In genomic region chr9:66067542-66067941, GRCm38 (mm10) we compare ENCODE assay signal across 10 mouse cellular contexts. TPM values are rescaled to one million over a fixed set of nuclear protein-coding genes. Genes with fewer than 3 reads are reported as not detected.
DNase-seq lines count a peak whose midpoint lies in the region; ATAC-seq and TF ChIP-seq lines count a peak whose summit lies in the region.
"Had no signal": no experiment of that assay in that cellular context is flagged by ENCODE, and none has a peak within 500 bp of the region (broad histone marks: within the 10 kb centered on the region; RNA-seq: fewer than 3 reads in every experiment).

No protein-coding gene starts in this region.

- no peak overlapping the region for H3K4me2 ChIP-seq in hindbrain, embryonic 14.5 days (replicated peaks)
- H3K4me2 ChIP-seq in hindbrain, embryonic 13.5 days = no peak overlapping the region
- H3K4me2 ChIP-seq: embryonic facial prominence, embryonic 12.5 days had no signal

- H3K9ac ChIP-seq in hindbrain, embryonic 14.5 days = no peak overlapping the region
- no peak overlapping the region for H3K9ac ChIP-seq in hindbrain, embryonic 13.5 days
- H3K9ac ChIP-seq: embryonic facial prominence, embryonic 12.5 days had no signal

- peaks cover 31% of the 10 kb centered on the region for H3K27me3 ChIP-seq in hindbrain, embryonic 14.5 days (ENCODE audit: control insufficient read depth, insufficient read depth, low read length)
- H3K27me3 ChIP-seq in hindbrain, embryonic 13.5 days = peaks cover 55% of the 10 kb centered on the region
- H3K27me3 ChIP-seq in thymus, adult 2 months (ENCODE audit: control insufficient read depth, insufficient read depth, low read length) = peaks cover 18% of the 10 kb centered on the region

- 0 out of 2 replicates have a peak, but pooled peaks have one; percentile 9 for TF ChIP-seq POLR2A in cortical plate, adult 2 months (IDR thresholded peaks at IDR 0.05; ENCODE audit: extremely low read depth, insufficient read depth, low read length)
- TF ChIP-seq POLR2A in thymus, adult 2 months (IDR thresholded peaks at IDR 0.05; ENCODE audit: control insufficient read depth, extremely low read depth, insufficient read depth, low read length, poor library complexity) = no peak

- peaks cover 46% of the 10 kb centered on the region for H3K36me3 ChIP-seq in hindbrain, embryonic 14.5 days (replicated peaks; ENCODE audit: control insufficient read depth, insufficient read depth)
- peaks cover 49% of the 10 kb centered on the region for H3K36me3 ChIP-seq in hindbrain, embryonic 13.5 days
- peaks cover 23% of the 10 kb centered on the region for H3K36me3 ChIP-seq in thymus, adult 2 months (ENCODE audit: control insufficient read depth, insufficient read depth, low read length)

- DNase-seq in hindbrain, embryonic 14.5 days (ENCODE audit: low spot score) = peak; percentile 38
- peak; percentile 48 for DNase-seq in ES-CJ7 (ENCODE audit: low read depth, low spot score)
- DNase-seq in heart, postnatal 4 days = peak; percentile 67
- peak; percentile 72 for DNase-seq in lung, postnatal 10 days
- no peak for DNase-seq in ovary, postnatal 14 days (ENCODE audit: low spot score)
- no peak for DNase-seq in thymus, adult 2 months

- TF ChIP-seq CTCF in cortical plate, adult 2 months (IDR thresholded peaks at IDR 0.05; ENCODE audit: extremely low read depth, insufficient read depth, low read length) = peak; percentile 46
- TF ChIP-seq CTCF in thymus, adult 2 months (IDR thresholded peaks at IDR 0.05; ENCODE audit: borderline replicate concordance, control insufficient read depth, extremely low read depth, insufficient read depth, low read length, poor library complexity) = no peak

- 21% methylated on average over 5 of the region's 5 CpGs for WGBS in hindbrain, embryonic 14.5 days
- 26% methylated on average over 5 of the region's 5 CpGs for WGBS in hindbrain, embryonic 13.5 days
- 95% methylated on average over 5 of the region's 5 CpGs for WGBS in thymus, adult 2 months

- no peak overlapping the region for H3K4me3 ChIP-seq in hindbrain, embryonic 14.5 days (replicated peaks; ENCODE audit: low read length)
- H3K4me3 ChIP-seq in hindbrain, embryonic 13.5 days = no peak overlapping the region
- H3K4me3 ChIP-seq in cortical plate, adult 2 months (ENCODE audit: insufficient read depth, low read length) = no peak overlapping the region
- H3K4me3 ChIP-seq in thymus, adult 2 months (ENCODE audit: control insufficient read depth, insufficient read depth, low read length) = no peak overlapping the region
- H3K4me3 ChIP-seq: embryonic facial prominence, embryonic 12.5 days had no signal

- H3K27ac ChIP-seq in hindbrain, embryonic 14.5 days = no peak overlapping the region
- no peak overlapping the region for H3K27ac ChIP-seq in hindbrain, embryonic 13.5 days
- no peak overlapping the region for H3K27ac ChIP-seq in cortical plate, adult 2 months (ENCODE audit: insufficient read depth, low read length)
- no peak overlapping the region for H3K27ac ChIP-seq in thymus, adult 2 months (ENCODE audit: control insufficient read depth, insufficient read depth, low read length)
- H3K27ac ChIP-seq: macrophage had no signal

- H3K9me3 ChIP-seq in hindbrain, embryonic 14.5 days (ENCODE audit: control insufficient read depth, low read length) = no peaks in the 10 kb centered on the region
- no peaks in the 10 kb centered on the region for H3K9me3 ChIP-seq in hindbrain, embryonic 13.5 days
- H3K9me3 ChIP-seq: embryonic facial prominence, embryonic 12.5 days had no signal

- H3K4me1 ChIP-seq in hindbrain, embryonic 14.5 days (replicated peaks; ENCODE audit: control insufficient read depth, insufficient read depth, low read length) = peaks cover 7% of the 10 kb centered on the region
- peaks cover 20% of the 10 kb centered on the region for H3K4me1 ChIP-seq in hindbrain, embryonic 13.5 days (replicated peaks)
- H3K4me1 ChIP-seq in cortical plate, adult 2 months (ENCODE audit: control insufficient read depth, insufficient read depth, low read length) = no peaks in the 10 kb centered on the region
- H3K4me1 ChIP-seq in thymus, adult 2 months (replicated peaks; ENCODE audit: control insufficient read depth, insufficient read depth, low read length) = peaks cover 10% of the 10 kb centered on the region

- ATAC-seq in hindbrain, embryonic 14.5 days (ENCODE audit: low FRiP score) = no peak
- no peak for ATAC-seq in hindbrain, embryonic 13.5 days (ENCODE audit: low FRiP score)

RNA-seq across cellular contexts. Expression of gene Snx22, which starts 2.0 kb away (rescaled TPM):
- 9.0 TPM in 2 replicates for polyA plus RNA-seq in hindbrain, embryonic 14.5 days (2014; fragmentation: Nextera tagmentation; extraction: Ambion mirVana)
- 6.9 and 8.0 TPM in 2 replicates for polyA plus RNA-seq in hindbrain, embryonic 13.5 days (2015; fragmentation: Nextera tagmentation; extraction: Ambion mirVana)
- polyA plus RNA-seq in cortical plate, adult 2 months (2012; rRNA removed) = 7.2 and 7.3 TPM in 2 replicates
- total RNA-seq in heart, postnatal 4 days (2021) = 1 to 10 TPM; 1.1 to 1.2 TPM
- polyA plus RNA-seq in thymus, adult 2 months (2012; rRNA removed) = 5.8 and 9.2 TPM in 2 replicates

RNA-seq across cellular contexts. Expression of gene Ppib, which starts 7.5 kb away (rescaled TPM):
- 364 and 387 TPM in 2 replicates for polyA plus RNA-seq in hindbrain, embryonic 14.5 days (2014; fragmentation: Nextera tagmentation; extraction: Ambion mirVana)
- polyA plus RNA-seq in hindbrain, embryonic 13.5 days (2015; fragmentation: Nextera tagmentation; extraction: Ambion mirVana) = 376 and 380 TPM in 2 replicates
- polyA plus RNA-seq in cortical plate, adult 2 months (2012; rRNA removed) = 240 and 243 TPM in 2 replicates
- total RNA-seq in heart, postnatal 4 days (2021) = 100 to 1,000 TPM; 284 to 297 TPM
- 144 and 154 TPM in 2 replicates for polyA plus RNA-seq in thymus, adult 2 months (2012; rRNA removed)

RNA-seq across cellular contexts. Expression of gene Snx1, which starts 58.8 kb away (rescaled TPM):
- 75.9 and 77.0 TPM in 2 replicates for polyA plus RNA-seq in hindbrain, embryonic 14.5 days (2014; fragmentation: Nextera tagmentation; extraction: Ambion mirVana)
- 90.2 and 93.1 TPM in 2 replicates for polyA plus RNA-seq in hindbrain, embryonic 13.5 days (2015; fragmentation: Nextera tagmentation; extraction: Ambion mirVana)
- polyA plus RNA-seq in cortical plate, adult 2 months (2012; rRNA removed) = 90.1 and 93.9 TPM in 2 replicates
- total RNA-seq in heart, postnatal 4 days (2021) = 10 to 100 TPM; 39.3 to 40.4 TPM
- polyA plus RNA-seq in thymus, adult 2 months (2012; rRNA removed) = 55.3 and 59.1 TPM in 2 replicates

RNA-seq across cellular contexts. Expression of gene Ciao2a, which starts 58.9 kb away (rescaled TPM):
- 65.8 and 72.2 TPM in 2 replicates for polyA plus RNA-seq in hindbrain, embryonic 14.5 days (2014; fragmentation: Nextera tagmentation; extraction: Ambion mirVana)
- polyA plus RNA-seq in hindbrain, embryonic 13.5 days (2015; fragmentation: Nextera tagmentation; extraction: Ambion mirVana) = 91.2 and 94.1 TPM in 2 replicates
- 25.0 and 29.0 TPM in 2 replicates for polyA plus RNA-seq in cortical plate, adult 2 months (2012; rRNA removed)
- total RNA-seq in heart, postnatal 4 days (2021) = 10 to 100 TPM; 99.1 to 99.6 TPM
- 16.4 and 16.9 TPM in 2 replicates for polyA plus RNA-seq in thymus, adult 2 months (2012; rRNA removed)

Comparison
In these comparisons a context has a peak if more than half of its experiments do, and no peak if none do; other contexts are left out.
1. DNase-seq: peak in hindbrain, embryonic 14.5 days (single experiment), ES-CJ7 (single experiment), heart, postnatal 4 days (single experiment) and lung, postnatal 10 days (single experiment); none in ovary, postnatal 14 days (single experiment) and thymus, adult 2 months (single experiment).